Mouse (Mus musculus) cerebellum, adult 11 months (tissue): ENCODE results near the gene Spred1.
"Not testable (repeated sequence)": the region's sequence is repeated elsewhere in the genome, so short reads cannot be mapped to it uniquely, and the experiment has no call there.

ENCODE experiments used
- DNase-seq: peaks from one replicate; pipeline ENCODE4 v3.0.0; 2022

Gene Spred1

DNA sequence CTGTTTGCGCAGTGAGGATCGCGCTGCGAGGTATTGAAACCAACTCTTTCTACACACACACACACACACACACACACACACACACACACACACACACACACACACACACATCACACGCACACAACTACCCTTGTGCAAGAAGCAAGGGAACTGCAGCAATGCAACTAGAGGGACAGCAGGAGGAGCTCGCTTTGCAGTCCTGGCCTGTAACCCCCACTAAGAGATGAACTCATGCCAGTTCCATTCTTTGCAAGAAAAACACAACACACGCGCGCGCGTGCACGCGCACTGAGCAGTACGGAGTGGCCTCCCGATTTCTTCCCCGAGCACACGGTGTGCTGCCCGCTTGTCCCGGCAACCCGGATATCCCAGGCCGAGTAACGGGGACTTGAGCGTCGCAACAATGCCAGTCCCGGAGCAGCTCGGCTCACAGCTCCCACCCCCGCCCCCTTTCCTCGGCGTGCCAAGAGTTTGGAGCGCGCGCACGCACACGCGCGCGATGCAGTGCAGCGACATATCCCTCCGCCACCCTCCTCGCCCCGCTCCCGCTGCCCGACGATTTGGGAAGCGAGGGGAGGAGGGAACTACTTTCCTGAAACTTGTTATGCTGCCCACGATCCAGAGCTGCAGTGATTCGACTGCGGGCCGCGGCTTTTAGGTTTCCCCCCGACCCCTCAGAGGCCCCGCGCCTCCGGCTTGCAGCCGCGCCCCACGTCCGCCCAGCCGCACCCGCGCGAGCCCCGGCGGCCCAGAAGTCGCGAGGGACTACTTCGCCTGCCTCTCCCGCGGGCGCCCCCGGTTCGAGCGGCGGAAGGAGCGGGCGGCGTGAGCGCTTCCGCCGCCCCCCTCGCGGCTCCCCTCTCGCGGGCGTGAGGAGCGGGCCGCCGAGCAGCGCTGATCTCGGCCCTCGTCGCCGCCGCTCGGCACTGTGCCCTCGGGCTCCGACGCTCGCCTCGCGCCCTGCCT, 645 bp upstream of the Spred1 start:
- peak; percentile 90 for DNase-seq

GRCm38 (mm10) chr2:117121984-117122605, 921 bp downstream of the Spred1 start:
- DNase-seq, result peak; percentile 12

DNA sequence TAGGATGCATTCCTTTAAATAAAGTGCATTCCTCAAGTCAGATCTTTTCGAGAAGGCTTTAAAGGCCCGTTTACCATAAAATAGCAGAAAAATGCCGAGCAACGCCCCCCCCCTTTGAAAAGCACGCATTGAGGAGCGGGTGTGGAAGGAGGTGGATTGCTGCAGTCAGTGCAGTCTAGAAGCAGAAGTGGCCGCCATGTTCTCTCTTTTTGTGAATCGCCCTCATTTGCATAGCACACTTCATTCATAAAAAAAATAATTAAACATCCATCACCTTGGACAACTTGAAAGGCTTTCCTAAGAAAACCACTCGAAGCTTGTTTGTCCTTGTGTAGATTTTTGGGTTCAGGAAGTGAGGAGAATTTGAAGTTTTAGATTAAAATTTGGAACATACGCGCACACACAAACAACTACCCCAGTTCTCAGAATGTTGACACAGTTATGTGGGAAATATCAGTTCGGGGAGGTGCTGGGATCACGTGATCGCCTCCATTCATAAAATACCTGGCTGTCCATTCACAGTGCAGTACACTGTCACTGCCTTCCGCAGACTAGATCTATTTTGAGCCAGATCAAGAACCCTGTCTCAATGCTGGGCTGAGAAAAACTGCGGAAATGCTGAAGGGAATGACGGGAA, 1.6 kb downstream of the Spred1 start:
- DNase-seq, result peak; percentile 56

DNA sequence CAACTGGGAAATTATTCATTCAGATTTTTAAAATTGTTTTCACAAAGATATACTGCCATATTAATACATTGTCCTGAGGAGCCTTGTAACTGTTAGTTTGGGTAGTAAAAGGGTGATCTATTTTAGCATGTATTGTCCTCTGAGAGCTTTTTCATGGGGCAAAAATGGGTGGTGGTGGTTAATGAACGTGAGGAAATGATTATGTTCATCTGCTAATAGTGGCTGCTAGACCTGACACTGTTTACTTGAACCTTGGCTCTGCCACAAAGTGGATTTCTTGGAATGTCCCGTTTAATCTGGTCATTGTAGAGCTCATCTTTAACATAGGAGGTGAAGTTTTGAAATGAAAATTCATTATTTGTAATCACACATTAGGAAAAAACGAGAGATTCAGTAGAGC, 2.5 kb downstream of the Spred1 start:
- DNase-seq, result no peak

DNA sequence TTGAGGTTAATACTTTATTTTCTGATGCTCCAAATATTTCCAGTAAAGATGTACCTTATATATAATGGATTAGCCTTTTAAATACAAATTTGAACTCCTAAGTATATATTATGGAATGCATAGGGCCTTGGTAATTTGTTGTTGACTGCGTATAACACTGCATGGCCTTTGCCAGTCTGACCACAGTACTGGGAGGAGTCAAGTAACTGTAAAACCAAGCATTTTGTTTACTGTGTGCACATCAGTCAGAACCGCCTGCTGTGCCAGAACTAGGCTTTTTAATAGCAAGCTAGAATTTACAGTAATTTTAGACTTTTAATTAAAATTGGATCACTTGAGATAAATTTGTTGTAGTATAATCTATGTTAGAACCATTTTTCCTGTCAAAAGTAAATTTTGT, 3.7 kb downstream of the Spred1 start:
- no peak for DNase-seq

- no peak for DNase-seq
Observed at GRCm38 (mm10) chr2:117129156-117129555, 8.0 kb downstream of the Spred1 start.

DNA sequence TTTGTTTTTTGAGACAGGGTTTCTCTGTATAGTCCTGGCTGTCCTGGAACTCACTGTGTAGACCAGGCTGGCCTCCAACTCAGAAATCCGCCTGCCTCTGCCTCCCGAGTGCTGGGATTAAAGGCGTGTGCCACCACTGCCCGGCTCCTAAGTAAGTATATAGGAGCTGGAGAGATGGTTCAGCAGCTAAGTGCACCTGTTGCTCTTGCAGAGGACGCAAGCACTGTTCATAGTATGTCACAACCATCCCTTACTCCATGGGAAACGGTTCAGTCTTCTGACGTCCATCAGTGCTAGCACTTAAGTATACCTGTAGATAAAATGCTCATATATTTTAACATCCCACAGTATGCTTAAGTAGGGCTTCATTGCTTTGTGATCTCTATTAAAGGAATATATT, 9.9 kb downstream of the Spred1 start:
- not testable (repeated sequence) for DNase-seq

- DNase-seq, result no peak
Observed at GRCm38 (mm10) chr2:117131910-117132309, 10.7 kb downstream of the Spred1 start.

DNA sequence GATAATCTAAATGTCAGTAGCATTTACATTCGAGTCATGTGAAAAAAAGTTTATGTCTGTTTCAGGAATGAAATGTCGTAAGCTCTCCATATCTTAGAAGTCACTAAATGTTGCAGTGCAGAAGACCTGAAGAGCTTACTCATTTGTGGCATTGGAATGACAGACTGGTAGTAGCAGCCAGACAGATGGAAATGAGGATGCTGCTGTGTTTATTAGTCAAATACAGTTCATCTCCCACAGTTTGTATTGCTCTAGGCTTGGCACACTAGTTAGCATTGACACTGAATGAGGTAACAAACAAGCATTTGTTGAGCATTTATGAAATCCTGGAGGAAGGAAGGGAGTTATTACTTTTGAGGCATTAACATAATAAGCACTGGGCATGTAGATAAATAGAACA, 12.4 kb downstream of the Spred1 start:
- no peak for DNase-seq

GRCm38 (mm10) chr2:117137751-117138150, 16.6 kb downstream of the Spred1 start:
- DNase-seq, result no peak

- DNase-seq, result no peak
Observed at GRCm38 (mm10) chr2:117138932-117139331, 17.8 kb downstream of the Spred1 start.

DNA sequence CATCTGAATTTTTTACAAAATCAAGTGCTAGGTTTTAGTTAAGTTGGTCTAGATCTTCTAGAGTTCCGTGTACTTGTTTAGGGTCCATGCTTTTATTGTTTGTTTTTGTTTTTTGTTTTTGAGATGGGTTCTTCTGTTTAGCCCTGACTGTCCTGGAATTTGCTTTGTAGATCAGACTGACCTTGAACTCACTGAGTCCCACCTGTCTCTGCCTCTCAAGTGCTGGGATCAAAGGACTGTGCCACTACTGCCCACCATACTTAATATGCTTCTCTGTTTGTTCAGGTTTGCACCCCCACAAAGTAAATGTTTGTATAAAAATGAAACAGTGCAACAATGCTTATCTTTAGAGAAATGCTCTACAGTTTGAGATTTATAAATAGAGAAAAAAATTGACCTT, 18.8 kb downstream of the Spred1 start:
- no peak for DNase-seq

GRCm38 (mm10) chr2:117143106-117143505, 21.9 kb downstream of the Spred1 start:
- DNase-seq, result no peak

DNA sequence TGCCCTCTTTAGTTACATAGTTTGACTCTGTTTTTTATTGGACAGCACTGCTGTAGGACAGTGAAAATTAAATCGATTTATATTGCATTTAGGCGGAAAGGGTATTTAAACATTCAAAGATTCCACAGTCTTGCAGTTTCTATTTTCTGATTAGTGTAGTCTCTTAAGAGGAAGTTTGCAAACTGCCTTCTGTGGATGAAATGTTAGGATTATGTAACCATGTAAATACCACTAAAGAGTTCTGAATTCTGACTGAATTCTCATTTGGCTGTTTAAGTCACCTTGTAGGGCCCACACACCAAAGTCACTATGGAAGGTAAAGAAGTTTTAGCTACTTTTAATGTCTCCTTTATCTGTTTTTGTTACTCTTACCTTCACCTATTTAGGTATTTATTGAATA, 24.9 kb downstream of the Spred1 start:
- no peak for DNase-seq

DNA sequence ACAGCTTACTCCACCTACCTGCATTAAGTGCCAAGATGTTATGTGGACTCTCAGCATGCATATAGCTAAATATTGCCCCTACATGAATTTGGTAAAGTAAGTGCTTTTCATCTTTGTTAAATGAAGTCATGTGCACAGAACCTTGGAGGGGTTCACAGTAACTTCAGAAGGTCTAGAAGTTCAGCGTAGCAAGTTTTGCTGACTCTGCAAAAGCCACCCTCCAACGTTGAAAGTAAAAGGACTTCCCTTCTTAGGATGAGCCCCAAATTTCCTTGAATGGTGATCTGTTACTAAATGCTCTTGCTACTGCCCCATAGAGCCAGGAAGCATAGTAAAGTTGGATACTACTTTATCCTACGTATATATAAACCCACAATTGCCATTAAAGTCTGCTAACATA, 25.4 kb downstream of the Spred1 start:
- no peak for DNase-seq

DNA sequence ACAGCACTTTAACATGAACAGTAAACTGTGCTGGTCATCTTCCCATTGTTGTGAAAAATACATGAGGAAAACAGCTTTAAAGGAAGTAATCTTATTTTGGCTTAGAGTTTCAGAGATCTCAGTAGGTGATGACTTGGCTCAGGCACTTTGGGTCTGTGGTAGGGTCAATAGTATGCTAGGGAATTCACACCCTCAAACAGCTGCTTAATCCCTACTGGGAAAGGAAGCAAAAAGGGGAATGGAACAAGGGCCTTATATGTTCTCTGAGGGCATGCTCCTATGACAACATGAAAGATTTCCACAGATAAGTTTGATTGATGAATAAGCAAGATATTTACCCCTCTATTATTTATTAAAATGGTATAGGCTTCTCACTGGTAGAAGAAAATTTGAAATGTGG, 31.0 kb downstream of the Spred1 start:
- no peak for DNase-seq

- no peak for DNase-seq
Observed at GRCm38 (mm10) chr2:117168379-117168778, 47.2 kb downstream of the Spred1 start.

GRCm38 (mm10) chr2:117169037-117169436, 47.9 kb downstream of the Spred1 start:
- no peak for DNase-seq

DNA sequence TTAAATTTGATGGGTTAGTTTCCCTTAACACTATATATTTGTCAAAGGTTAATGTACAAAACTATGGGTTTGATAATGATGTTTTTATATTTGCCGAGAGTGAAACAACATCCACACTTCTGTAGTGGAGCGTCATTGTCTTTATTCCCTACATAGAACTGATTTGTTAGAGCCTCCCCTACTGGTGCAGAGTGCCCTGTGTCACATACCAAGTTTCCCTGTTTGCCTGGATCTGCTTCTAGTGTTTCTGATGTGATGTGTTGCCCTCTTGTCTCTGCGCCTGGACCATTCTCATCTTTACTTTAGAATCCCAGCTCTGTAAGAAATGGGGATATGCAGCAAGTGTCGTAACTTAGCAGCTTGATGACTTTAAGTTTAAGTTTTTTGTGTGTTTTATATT, 51.8 kb downstream of the Spred1 start:
- no peak for DNase-seq

DNA sequence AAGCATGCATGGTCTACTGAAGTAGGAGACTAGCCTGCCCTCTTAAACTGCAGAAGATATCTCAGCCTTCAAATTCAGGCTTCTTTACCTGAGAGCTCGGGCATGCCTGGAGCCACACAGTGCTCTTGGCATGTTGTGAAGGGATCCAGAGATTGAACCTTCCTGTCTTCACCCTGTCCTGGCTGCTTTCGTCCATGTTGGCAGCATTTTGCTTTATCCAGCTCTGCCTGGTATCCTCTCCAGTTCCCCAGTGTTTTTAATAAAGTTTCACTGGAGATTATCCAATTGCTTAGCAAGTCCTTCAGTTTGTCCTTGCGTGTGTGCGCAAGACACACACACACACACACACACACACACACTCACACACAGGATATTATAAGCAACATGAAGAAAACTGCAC, 54.9 kb downstream of the Spred1 start:
- DNase-seq, result no peak

- DNase-seq, result no peak
Observed at GRCm38 (mm10) chr2:117176937-117177336, 55.8 kb downstream of the Spred1 start.

DNA sequence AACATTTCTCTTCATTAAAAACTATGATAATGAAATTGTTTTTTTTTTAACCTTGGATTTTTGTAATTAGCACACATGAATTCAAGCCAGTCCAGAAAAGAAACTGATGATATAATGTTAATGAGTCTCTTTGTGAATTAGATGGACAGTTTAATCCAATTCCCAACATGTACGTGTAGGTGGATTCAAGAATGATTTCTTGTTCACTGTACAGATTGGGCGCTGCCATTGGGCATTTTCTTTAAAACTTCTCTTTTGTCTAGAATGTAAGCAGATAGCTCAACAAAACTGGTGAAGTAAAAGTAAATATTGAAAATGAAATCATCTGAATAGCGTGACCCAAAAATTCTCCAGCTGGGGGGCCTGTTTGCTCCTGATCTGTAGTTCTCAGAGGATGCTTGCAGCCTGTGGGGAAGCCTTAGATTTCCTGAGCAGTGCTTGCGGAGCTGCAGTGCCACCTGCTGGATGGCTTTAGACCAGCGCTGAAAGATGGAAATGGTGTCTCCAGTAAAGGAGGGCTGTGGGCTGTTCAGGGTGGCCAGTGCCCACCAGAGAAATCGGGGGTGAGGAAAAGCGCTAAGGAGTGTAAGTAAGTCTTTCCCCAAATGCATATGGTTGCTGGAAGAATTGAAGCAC, 59.2 kb downstream of the Spred1 start:
- DNase-seq, result peak; percentile 76

DNA sequence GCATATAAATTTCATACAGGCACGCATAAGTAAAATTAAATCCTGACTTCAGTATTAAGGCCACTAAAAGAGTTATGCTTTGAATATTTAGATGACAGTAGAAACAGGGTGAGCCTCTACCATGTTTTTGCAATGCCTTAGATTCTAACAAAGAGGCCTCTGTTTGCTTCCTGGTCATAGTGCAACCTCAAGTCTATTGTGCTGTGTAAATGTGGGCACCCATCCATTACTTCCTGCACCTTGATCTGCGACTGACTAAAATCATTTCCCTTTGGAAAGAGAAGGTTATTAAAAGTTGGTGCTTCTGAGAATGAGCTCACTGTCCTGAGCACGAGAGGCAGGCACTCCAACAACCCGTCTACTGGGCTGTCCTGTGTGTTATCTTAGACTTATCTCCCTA, 64.4 kb downstream of the Spred1 start:
- DNase-seq, result no peak
